Mouse (Mus musculus) erythroblast, embryonic 14.5 days (primary cell): Measurements from ENCODE around the gene Tnfsf12. TPM values are rescaled to one million over a fixed set of nuclear protein-coding genes. Genes with fewer than 3 reads are reported as not detected.
"Not testable (repeated sequence)": the region's sequence is repeated elsewhere in the genome, so short reads cannot be mapped to it uniquely, and the experiment has no call there.

Experiments used
- H3K27me3 ChIP-seq: 2 replicates; pipeline ENCODE4 v1.6.1; 2012; ENCODE audit warnings: inconsistent platforms; ENCODE audit not compliant: control insufficient read depth
- H3K36me3 ChIP-seq: 2 replicates; pipeline ENCODE4 v1.6.1; 2012; ENCODE audit warnings: mild to moderate bottlenecking, inconsistent platforms; ENCODE audit not compliant: control insufficient read depth
- H3K4me1 ChIP-seq: 2 replicates; pipeline ENCODE4 v1.6.1; 2012; ENCODE audit warnings: inconsistent platforms; ENCODE audit not compliant: control insufficient read depth
- H3K4me3 ChIP-seq: replicated peaks from 2 replicates; pipeline ENCODE3; 2012; ENCODE audit warnings: moderate library complexity, mild to moderate bottlenecking, inconsistent platforms
- H3K9me3 ChIP-seq: 2 replicates; pipeline ENCODE4 v1.6.1; 2012; ENCODE audit warnings: low read length, inconsistent platforms, mixed read lengths; ENCODE audit not compliant: control insufficient read depth
- GATA1 ChIP-seq: IDR thresholded peaks from 2 replicates; pipeline ENCODE4 v1.6.1; 2012; ENCODE audit warnings: low read length, inconsistent platforms, mixed read lengths
- TAL1 ChIP-seq: IDR thresholded peaks from 3 replicates; pipeline ENCODE4 v1.6.1; 2012; ENCODE audit warnings: low read length, inconsistent platforms, mixed read lengths
- polyA plus RNA-seq: library from polyadenylated mRNA; stranded (reverse); fragments of >175 nt; gene quantifications from 2 replicates; pipeline ENCODE4 v1.2.3, GENCODE M21; 2012

The Tnfsf12 gene
- polyA plus RNA-seq, result 0.02 TPM in 1 of 2 replicates, not detected in the other

DNA sequence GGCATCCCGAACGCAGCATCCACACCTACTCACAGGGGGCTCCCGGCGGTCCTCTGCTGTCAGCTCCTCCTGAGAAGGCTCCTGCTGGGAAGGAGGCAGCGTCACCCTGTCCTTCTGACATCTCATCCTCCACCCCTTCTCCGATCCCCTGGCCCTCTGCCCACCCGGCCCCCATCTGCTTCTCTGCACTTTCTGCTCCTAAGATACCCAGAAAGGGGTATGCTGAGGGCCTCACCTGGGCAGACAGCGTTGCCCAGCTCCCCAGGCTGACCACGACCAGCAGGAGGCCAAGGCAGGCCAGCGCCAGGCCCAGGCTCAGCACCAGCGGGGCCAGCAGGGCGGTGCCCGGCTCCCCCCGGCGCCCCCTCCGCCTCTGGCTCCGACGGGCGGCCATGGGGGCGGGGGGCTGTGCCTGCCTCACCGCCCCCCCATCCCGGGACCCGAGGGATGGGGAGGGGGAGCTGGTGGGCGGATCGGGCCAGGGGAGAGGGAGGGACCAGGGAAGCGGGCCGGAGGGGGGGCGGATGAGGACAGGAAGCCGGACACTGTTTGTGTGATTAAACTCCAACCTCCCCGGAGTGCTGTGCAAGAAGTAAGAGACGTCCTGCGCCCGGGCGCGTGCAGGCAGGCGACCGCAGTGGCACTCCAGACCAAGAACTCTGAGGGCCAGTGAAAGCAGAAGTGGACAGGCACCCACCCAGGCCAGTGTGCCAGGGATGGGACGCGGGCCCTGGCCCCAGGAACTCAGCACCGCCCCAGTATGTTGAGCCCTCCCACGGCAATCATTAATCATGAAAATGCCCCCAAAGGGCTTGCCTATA lies at the start of gene Tnfsf12, which contains the start of gene Tnfsfm13:
Gene Tnfsf12 (minus strand): TSS at position 489 of the 821 bp plus-strand sequence.
Gene Tnfsfm13 (minus strand): TSS at position 738 of the 821 bp plus-strand sequence.
- Histone ChIP-seq H3K4me1 (peaks cover 29% of the 10 kb centered on the region), H3K4me3 (peak within 1 kb of the TSS; percentile 46)

DNA sequence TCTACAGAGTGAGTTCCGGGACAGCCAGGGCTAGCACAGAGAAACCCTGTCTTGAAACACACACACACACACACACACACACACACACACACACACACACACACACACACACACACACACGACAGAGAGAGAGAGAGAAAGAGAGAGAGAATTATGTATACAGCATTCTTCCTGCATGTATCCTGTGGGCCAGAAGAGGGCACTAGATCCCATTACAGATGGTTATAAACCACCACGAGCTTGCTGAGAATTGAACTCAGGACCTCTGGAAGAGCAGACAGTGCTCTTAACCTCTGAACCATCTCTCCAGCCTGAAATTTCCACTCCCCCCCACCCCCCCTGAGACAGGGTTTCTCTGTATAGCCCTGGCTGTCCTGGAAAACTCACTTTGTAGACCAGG lies 35.8 kb upstream of the Tnfsf12 start:
- H3K9me3 ChIP-seq, H3K4me3 ChIP-seq, H3K27me3 ChIP-seq, H3K4me1 ChIP-seq: not testable (repeated sequence)
- H3K36me3 ChIP-seq, result peaks cover 38% of the 10 kb centered on the region

More for the DNA sequence above, at the start of gene Tnfsf12, which contains the start of gene Tnfsfm13:
- Histone ChIP-seq H3K36me3 (no peaks in the 10 kb centered on the region; the same call in 1 of the 2 replicates), H3K27me3 (peaks cover 16% of the 10 kb centered on the region), H3K9me3 (peaks cover 3% of the 10 kb centered on the region; the same call in 1 of the 2 replicates)
- no peak for TF ChIP-seq GATA1
- no peak for TF ChIP-seq TAL1

DNA sequence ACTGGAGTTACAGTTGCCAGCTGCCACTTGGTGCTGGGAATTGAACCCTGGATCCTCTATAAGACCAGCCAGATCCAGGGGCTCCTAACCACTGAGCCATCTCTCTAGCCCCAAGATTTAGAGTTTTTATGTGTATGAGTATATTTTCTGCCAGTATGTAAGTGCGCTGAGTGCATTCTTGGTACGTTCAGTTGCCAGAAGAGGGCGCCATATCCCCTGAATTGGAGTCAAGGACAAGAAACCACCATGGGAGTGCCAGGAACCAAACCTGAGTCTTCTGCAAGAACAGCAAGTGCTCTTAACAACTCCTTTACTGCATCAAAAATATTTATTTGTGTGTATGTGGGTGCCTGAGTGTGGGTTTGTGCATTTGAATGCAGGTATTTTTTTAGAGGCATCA lies 33.4 kb upstream of the Tnfsf12 start:
- Histone ChIP-seq H3K27me3 (no peaks in the 10 kb centered on the region), H3K4me1 (peaks cover 13% of the 10 kb centered on the region), H3K4me3 (no peak overlapping the region), H3K9me3 (peaks cover 9% of the 10 kb centered on the region), H3K36me3 (peaks cover 14% of the 10 kb centered on the region)
- TF ChIP-seq GATA1 (no peak), TAL1 (no peak)

DNA sequence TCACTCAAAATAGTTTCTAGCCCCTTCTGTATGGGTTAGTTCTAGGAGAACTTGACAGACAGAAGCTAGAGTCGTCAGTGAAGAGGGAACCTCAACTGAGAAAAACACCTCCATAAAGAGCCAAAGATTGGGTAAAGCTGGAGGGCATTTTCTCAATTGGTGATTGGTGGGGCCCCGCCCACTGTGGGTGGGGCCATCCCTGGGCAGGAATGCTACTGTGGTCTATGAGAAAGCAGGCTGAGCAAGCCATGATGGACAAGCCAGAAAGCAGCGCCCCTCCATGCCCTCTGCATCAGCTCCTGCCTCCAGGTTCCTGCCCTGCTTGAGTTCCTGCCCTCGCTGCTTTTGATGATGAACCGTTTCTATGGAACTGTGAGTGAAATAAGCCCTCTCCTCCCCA lies 30.3 kb upstream of the Tnfsf12 start:
- peaks cover 18% of the 10 kb centered on the region for H3K4me1 ChIP-seq
- no peak overlapping the region for H3K4me3 ChIP-seq
- H3K36me3 ChIP-seq, result no peaks in the 10 kb centered on the region
- peaks cover 9% of the 10 kb centered on the region for H3K9me3 ChIP-seq
- no peaks in the 10 kb centered on the region for H3K27me3 ChIP-seq
- TF ChIP-seq GATA1 (no peak), TAL1 (no peak)

DNA sequence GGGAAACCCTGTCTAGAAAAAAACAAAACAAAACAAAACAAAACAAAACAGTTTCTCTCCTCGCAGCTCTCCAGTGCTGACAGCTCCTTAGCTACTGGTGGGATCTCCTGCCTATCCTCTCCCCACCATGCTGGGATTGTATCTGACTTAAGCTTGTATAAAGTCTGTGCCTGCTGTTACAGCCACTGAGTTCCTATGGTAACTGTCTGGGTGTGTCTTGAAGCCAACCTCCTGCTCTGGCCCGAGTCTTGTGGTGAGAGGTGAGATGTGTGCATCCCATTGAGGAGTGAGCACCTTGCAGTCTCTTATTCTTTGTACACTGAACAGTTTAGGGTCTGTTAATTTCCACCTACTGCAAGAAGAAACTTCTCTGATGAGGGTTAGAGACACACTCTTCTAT lies 27.4 kb upstream of the Tnfsf12 start:
- Histone ChIP-seq H3K27me3 (no peaks in the 10 kb centered on the region), H3K4me1 (peaks cover 37% of the 10 kb centered on the region), H3K4me3 (no peak overlapping the region), H3K9me3 (peaks cover 9% of the 10 kb centered on the region), H3K36me3 (no peaks in the 10 kb centered on the region)
- no peak for TF ChIP-seq TAL1
- no peak for TF ChIP-seq GATA1

DNA sequence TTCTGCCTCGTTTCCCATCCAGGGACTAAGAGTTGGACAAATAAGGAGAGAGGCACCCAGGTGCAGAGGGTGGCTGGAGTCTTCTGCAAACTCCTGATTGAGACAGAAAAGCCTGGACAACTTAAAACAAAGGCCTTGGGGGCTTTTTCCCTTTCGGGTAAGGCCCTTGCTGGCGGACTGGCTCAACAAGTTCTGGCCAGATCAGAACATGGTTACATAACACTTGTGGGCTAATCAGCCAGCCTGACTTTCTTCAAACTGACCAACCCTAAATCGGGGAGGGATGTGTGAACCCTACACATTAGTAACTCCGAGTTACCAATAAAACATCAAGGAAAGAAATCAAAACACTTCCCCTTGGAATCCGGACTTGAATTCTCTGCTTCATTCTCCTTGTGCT lies 25.2 kb upstream of the Tnfsf12 start:
- peaks cover 9% of the 10 kb centered on the region for H3K9me3 ChIP-seq
- TF ChIP-seq GATA1 (no peak), TAL1 (no peak)
- H3K27me3 ChIP-seq, result no peaks in the 10 kb centered on the region
- no peak overlapping the region for H3K4me3 ChIP-seq
- no peaks in the 10 kb centered on the region for H3K36me3 ChIP-seq
- H3K4me1 ChIP-seq, result peaks cover 50% of the 10 kb centered on the region

DNA sequence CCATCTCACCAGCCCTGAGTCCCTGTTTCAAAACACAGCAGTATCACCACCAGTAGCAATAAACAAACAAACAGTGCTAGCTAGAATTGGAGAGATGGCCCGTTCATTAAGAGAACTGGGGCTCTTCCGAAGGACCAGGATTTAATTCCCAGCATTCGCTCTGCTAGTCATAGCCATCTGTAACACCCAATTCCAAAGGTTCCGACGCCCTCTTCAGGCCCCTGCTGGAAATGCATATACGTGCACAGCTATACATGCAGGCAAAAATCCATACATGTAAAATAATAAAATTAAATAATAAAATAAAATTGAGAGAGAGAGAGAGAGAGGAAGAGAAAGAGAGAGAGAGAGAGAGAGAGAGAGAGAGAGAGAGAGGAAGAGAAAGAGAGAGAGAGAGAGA lies 23.8 kb upstream of the Tnfsf12 start:
- H3K4me3 ChIP-seq, result no peak overlapping the region
- H3K9me3 ChIP-seq, result peaks cover 5% of the 10 kb centered on the region
- no peaks in the 10 kb centered on the region for H3K36me3 ChIP-seq
- H3K4me1 ChIP-seq, result peaks cover 52% of the 10 kb centered on the region
- TF ChIP-seq GATA1 (no peak), TAL1 (no peak)
- H3K27me3 ChIP-seq, result no peaks in the 10 kb centered on the region

DNA sequence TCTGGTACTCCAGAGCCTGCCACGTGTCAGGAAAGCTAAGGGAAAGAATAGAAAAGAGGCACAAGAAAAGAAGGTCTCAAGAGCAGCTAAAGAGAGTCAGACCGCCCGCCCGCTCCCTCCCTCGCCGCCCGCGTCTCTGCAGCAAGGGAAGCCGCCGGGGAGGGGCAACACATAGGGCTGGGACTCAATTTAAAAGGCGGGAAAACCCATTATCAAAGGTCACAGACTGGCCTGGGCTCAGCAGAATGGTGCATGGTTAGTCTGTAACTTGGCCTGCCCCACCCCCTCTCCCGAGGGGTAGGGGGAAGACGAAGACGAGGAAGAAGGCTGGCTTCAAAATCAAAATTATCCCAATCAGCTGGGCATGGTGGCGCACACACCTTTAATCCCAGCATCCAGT lies 23.0 kb upstream of the Tnfsf12 start:
- peaks cover 3% of the 10 kb centered on the region for H3K9me3 ChIP-seq
- H3K36me3 ChIP-seq, result no peaks in the 10 kb centered on the region
- H3K4me1 ChIP-seq, result peaks cover 52% of the 10 kb centered on the region
- peak overlapping the region; percentile 52 for H3K4me3 ChIP-seq
- H3K27me3 ChIP-seq, result no peaks in the 10 kb centered on the region
- TF ChIP-seq GATA1 (no peak), TAL1 (0 out of 3 replicates have a peak, but pooled peaks have one; percentile 24)

DNA sequence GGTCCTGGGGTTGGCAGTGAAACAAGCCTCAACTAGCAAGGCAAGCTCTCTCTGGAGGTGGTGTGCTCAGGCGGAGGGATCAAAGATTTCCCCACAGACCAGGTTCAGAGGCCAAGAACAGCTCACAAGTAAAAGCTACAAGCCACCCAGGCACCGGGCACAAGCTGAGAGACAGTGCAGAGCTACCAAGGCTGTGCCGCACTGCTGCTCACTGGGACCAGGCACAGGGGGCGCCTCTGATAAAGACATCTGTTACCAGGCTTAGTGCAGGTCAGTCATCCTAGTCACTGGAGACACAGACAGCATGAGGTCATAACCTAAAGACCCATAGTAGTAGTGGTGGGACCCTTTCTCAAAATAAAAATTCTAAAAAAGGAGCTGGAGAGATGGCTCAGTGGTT lies 21.3 kb upstream of the Tnfsf12 start:
- Histone ChIP-seq H3K27me3 (no peaks in the 10 kb centered on the region), H3K9me3 (peaks cover 3% of the 10 kb centered on the region), H3K4me3 (no peak overlapping the region), H3K36me3 (no peaks in the 10 kb centered on the region), H3K4me1 (peaks cover 48% of the 10 kb centered on the region)
- TF ChIP-seq TAL1 (no peak), GATA1 (no peak)
